Mouse (Mus musculus): Measurements from ENCODE around the gene Btbd35f1. TPM values are rescaled to one million over a fixed set of nuclear protein-coding genes. Genes with fewer than 3 reads are reported as not detected.

The Btbd35f1 gene
- not detected for total RNA-seq (2023)

GRCm38 (mm10) chrX:32559755-32560154 lies at the start of gene Btbd35f1:
TSS of gene Btbd35f1 (plus strand) at chrX:32560055.

Other genes with a start within 250 kb of the Btbd35f1 start
- not detected for gene Gm5926, start 90.7 kb downstream of the Btbd35f1 start, total RNA-seq (2023)
- not detected for gene Btbd35f21, start 166.1 kb downstream of the Btbd35f1 start, total RNA-seq (2023)

All from CD4-positive naive resting alpha-beta T cell, adult 76 days (primary cell).